Mouse (Mus musculus): Measurements from ENCODE around the gene Ykt6. TPM values are rescaled to one million over a fixed set of nuclear protein-coding genes. Genes with fewer than 3 reads are reported as not detected.

Ykt6 gene
- polyA plus RNA-seq, 1 experiment = 0.60 TPM

DNA sequence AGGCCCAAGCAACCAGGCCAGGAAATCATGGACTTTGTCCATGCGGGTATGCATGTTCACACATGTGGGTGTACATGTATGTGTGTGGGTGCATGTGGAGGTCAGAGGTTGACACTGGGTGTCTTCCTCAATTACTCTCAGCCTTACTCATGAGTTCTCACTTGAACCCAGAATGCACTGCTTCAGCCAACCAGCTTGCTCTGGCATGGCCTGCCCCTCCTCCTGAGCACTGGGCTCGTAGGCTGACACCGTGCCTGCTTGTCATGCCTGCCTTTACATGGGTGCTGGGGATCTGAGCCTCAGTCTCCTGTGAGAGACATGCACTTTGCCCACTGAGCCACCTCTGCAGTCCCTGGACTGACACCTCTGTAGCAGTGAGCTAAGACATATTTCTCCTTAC is 56.4 kb downstream of the Ykt6 start:
- Histone ChIP-seq H3K4me3 (replicated peaks) (no peak overlapping the region), H3K36me3 (ENCODE audit: control insufficient read depth) (no peaks in the 10 kb centered on the region), H3K4me1 (ENCODE audit: control insufficient read depth) (no peaks in the 10 kb centered on the region), H3K9me3 (ENCODE audit: control insufficient read depth, low read length) (peaks cover 5% of the 10 kb centered on the region), H3K27me3 (ENCODE audit: control insufficient read depth) (peaks cover 11% of the 10 kb centered on the region)
- no peak for TF ChIP-seq GATA1 (IDR thresholded peaks at IDR 0.05; ENCODE audit: low read length)
- TF ChIP-seq TAL1 (IDR thresholded peaks at IDR 0.05; ENCODE audit: low read length) = no peak

DNA sequence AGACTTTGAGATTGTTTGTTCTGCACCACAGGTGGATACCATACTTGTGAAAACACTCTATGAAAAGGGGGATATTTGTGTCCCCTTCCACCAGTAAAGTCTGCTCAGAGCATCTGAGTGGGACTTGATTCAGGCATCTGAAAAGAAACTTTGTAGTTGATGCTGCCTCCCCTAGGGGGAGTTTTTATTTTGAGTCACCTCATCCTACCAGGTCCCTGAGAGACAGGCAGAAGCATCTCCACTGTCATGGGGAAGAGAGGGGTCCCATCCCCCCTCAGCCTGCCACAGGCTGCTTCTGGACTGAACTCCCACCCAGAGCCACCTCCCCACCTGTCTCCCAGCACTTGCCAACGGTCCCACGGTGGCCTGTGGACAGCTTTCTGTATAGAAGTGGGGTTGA is 57.9 kb downstream of the Ykt6 start:
- H3K27me3 ChIP-seq (ENCODE audit: control insufficient read depth) = peaks cover 3% of the 10 kb centered on the region
- peaks cover 3% of the 10 kb centered on the region for H3K9me3 ChIP-seq (ENCODE audit: control insufficient read depth, low read length)
- H3K4me3 ChIP-seq (replicated peaks) = no peak overlapping the region
- H3K4me1 ChIP-seq (ENCODE audit: control insufficient read depth) = no peaks in the 10 kb centered on the region
- TF ChIP-seq GATA1 (IDR thresholded peaks at IDR 0.05; ENCODE audit: low read length) = no peak
- no peak for TF ChIP-seq TAL1 (IDR thresholded peaks at IDR 0.05; ENCODE audit: low read length)
- H3K36me3 ChIP-seq (ENCODE audit: control insufficient read depth) = no peaks in the 10 kb centered on the region

DNA sequence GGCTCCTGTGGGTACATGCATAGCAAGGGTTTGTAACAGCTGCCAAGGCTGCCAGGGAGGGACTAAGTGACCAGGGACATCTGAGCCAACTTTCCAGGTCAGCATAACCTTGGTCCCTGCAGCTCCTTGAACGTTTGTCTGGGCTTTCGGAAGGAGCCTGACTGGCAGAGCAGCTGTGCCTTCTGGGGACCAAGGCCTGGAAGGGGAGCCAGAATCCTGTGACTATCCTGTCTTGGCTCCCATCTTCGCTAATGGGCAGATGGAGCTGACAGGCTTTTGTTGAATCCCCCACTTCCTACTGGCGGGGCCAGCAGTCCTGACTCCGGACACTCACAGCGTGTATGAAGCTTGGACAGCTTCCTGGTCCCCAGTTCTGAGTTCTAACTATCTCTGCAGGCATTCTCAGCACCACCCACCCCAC is 59.5 kb downstream of the Ykt6 start:
- Histone ChIP-seq H3K9me3 (ENCODE audit: control insufficient read depth, low read length) (no peaks in the 10 kb centered on the region), H3K27me3 (ENCODE audit: control insufficient read depth) (no peaks in the 10 kb centered on the region), H3K4me1 (ENCODE audit: control insufficient read depth) (no peaks in the 10 kb centered on the region), H3K36me3 (ENCODE audit: control insufficient read depth) (no peaks in the 10 kb centered on the region), H3K4me3 (replicated peaks) (no peak overlapping the region)
- TF ChIP-seq GATA1 (IDR thresholded peaks at IDR 0.05; ENCODE audit: low read length) (no peak), TAL1 (IDR thresholded peaks at IDR 0.05; ENCODE audit: low read length) (no peak)

DNA sequence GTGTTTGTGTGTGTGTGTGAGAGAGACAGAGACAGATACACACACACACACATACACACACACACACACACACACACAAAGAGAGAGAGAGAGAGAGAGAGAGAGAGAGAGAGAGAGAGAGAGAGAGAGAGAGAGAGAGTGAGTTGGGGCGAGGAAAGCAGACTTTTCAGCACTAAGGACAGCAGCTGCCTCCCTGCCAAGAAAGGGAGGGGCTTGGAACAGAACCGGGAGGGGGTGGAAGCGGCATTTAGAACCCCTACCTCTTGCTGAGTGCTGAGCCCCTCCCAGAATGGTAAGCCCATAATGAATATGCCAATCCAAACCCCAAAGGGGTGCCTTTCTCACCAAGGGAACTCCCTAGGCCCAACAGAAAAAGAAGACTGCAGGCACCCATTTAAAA is 60.9 kb downstream of the Ykt6 start:
- Histone ChIP-seq H3K27me3 (ENCODE audit: control insufficient read depth) (no peaks in the 10 kb centered on the region), H3K9me3 (ENCODE audit: control insufficient read depth, low read length) (no peaks in the 10 kb centered on the region), H3K36me3 (ENCODE audit: control insufficient read depth) (no peaks in the 10 kb centered on the region), H3K4me3 (replicated peaks) (no peak overlapping the region), H3K4me1 (ENCODE audit: control insufficient read depth) (no peaks in the 10 kb centered on the region)
- TF ChIP-seq TAL1 (IDR thresholded peaks at IDR 0.05; ENCODE audit: low read length) = no peak
- TF ChIP-seq GATA1 (IDR thresholded peaks at IDR 0.05; ENCODE audit: low read length) = no peak

DNA sequence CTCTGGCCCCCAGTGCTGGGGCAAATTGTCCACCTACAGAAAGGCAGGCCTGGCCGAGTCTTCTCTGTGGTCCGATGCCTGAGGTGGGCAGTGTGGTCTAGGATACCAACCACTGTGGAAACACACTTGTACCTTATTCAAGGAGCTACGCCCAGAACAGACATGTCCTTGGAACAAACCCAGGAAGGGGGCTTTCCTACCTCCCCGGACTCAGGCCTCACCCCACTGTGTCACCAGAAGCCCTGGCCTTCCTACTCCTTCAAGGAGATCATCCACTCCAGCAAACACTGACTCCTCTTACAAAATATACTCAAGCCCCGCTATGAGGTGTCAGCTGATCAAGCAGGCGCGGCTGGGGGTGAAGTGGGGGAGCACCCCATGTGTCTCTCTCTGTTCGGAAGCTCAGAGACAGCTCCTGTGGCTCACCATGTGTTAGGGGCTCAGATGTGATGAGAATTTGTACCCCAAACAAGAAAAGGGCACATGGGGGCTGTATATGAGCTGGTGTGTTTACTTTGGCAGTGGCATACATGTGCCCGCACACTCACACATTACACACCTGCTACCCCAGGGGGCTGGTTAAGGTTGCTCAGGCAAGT is 61.4 kb downstream of the Ykt6 start:
- no peaks in the 10 kb centered on the region for H3K4me1 ChIP-seq (ENCODE audit: control insufficient read depth)
- no peaks in the 10 kb centered on the region for H3K27me3 ChIP-seq (ENCODE audit: control insufficient read depth)
- TF ChIP-seq GATA1 (IDR thresholded peaks at IDR 0.05; ENCODE audit: low read length) (no peak), TAL1 (IDR thresholded peaks at IDR 0.05; ENCODE audit: low read length) (no peak)

More for the DNA sequence above, 61.4 kb downstream of the Ykt6 start:
- Histone ChIP-seq H3K9me3 (ENCODE audit: control insufficient read depth, low read length) (no peaks in the 10 kb centered on the region), H3K4me3 (replicated peaks) (no peak overlapping the region), H3K36me3 (ENCODE audit: control insufficient read depth) (no peaks in the 10 kb centered on the region)

Other genes with a start within 250 kb of the Ykt6 start
- 10.8 and 14.0 TPM in 2 replicates for gene Mrps24, start 240.0 kb upstream of the Ykt6 start, polyA plus RNA-seq (2012)
- 0.40 and 0.51 TPM in 2 replicates for gene Urgcp, start 193.3 kb upstream of the Ykt6 start, polyA plus RNA-seq (2012)
- 5.7 and 5.8 TPM in 2 replicates for gene Dbnl, start 167.2 kb upstream of the Ykt6 start, polyA plus RNA-seq (2012)
- gene Pgam2, start 152.0 kb upstream of the Ykt6 start, polyA plus RNA-seq (2012) = not detected in 2 replicates
- 0.09 and 0.13 TPM in 2 replicates for gene Polm, start 117.7 kb upstream of the Ykt6 start, polyA plus RNA-seq (2012)
- 0.02 TPM in 1 of 2 replicates, not detected in the other for gene Aebp1, start 93.7 kb upstream of the Ykt6 start, polyA plus RNA-seq (2012)
- gene Pold2, start 77.4 kb upstream of the Ykt6 start, polyA plus RNA-seq (2012) = 23.0 and 25.9 TPM in 2 replicates
- gene Myl7, start 56.9 kb upstream of the Ykt6 start, polyA plus RNA-seq (2012) = 0.56 and 0.86 TPM in 2 replicates
- gene Gck, start 5.6 kb upstream of the Ykt6 start, polyA plus RNA-seq (2012) = not detected in 2 replicates
- not detected in 2 replicates for gene Camk2b, start 110.7 kb downstream of the Ykt6 start, polyA plus RNA-seq (2012)
- gene A730071L15Rik, start 244.3 kb downstream of the Ykt6 start, polyA plus RNA-seq (2012) = not detected in 2 replicates
- gene Nudcd3, start 244.7 kb downstream of the Ykt6 start, polyA plus RNA-seq (2012) = 0.83 and 1.3 TPM in 2 replicates